Mouse (Mus musculus): ENCODE measurements around the gene Cyp2ab1. TPM values are rescaled to one million over a fixed set of nuclear protein-coding genes. Genes with fewer than 3 reads are reported as not detected.
A peak's percentile ranks its signal among the peaks of the same experiment; 100 is the strongest.

Cyp2ab1 gene
- polyA plus RNA-seq, 1 experiment = not detected

- Histone ChIP-seq H3K4me1 (no peaks in the 10 kb centered on the region), H3K4me3 (replicated peaks) (no peak overlapping the region), H3K36me3 (replicated peaks; ENCODE audit: low read length) (peaks cover 91% of the 10 kb centered on the region), H3K27me3 (replicated peaks) (no peaks in the 10 kb centered on the region), H3K9me3 (no peaks in the 10 kb centered on the region)
- TF ChIP-seq FLI1 (IDR thresholded peaks at IDR 0.05; ENCODE audit: low read length) = no peak
- TF ChIP-seq GATA1 (IDR thresholded peaks at IDR 0.05; ENCODE audit: borderline replicate concordance, low read length) = no peak
Measured at GRCm38 (mm10) chr16:20334918-20335317, 9.7 kb upstream of the Cyp2ab1 start.

DNA sequence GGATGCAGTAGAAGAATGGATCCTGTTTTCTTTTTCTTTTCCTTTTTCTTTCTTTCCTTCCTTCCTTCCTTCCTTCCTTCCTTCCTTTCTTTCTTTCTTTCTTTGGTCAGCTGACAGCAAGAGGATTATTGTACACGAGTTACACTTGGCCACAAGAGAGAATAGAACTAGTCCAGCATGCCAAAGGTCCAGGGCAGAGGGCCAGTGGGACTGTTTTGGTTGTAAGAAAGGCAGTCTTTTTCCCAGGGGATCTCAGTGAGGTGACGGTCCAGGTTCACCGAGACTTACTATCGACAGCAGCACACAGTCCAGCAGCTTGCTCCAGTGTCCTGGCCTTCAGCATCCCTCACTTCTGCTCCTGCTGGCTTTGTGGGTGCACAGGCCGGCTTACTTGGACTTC lies 3.1 kb upstream of the Cyp2ab1 start:
- no peak for TF ChIP-seq FLI1 (IDR thresholded peaks at IDR 0.05; ENCODE audit: low read length)
- no peak for TF ChIP-seq GATA1 (IDR thresholded peaks at IDR 0.05; ENCODE audit: borderline replicate concordance, low read length)
- Histone ChIP-seq H3K4me3 (replicated peaks) (no peak overlapping the region), H3K36me3 (replicated peaks; ENCODE audit: low read length) (peaks cover 42% of the 10 kb centered on the region), H3K9me3 (no peaks in the 10 kb centered on the region), H3K4me1 (peaks cover 9% of the 10 kb centered on the region), H3K27me3 (replicated peaks) (peaks cover 2% of the 10 kb centered on the region)

- TF ChIP-seq GATA1 (IDR thresholded peaks at IDR 0.05; ENCODE audit: borderline replicate concordance, low read length) = no peak
- TF ChIP-seq FLI1 (IDR thresholded peaks at IDR 0.05; ENCODE audit: low read length) = no peak
- Histone ChIP-seq H3K27me3 (replicated peaks) (peaks cover 6% of the 10 kb centered on the region), H3K36me3 (replicated peaks; ENCODE audit: low read length) (peaks cover 3% of the 10 kb centered on the region), H3K4me3 (replicated peaks) (peak overlapping the region; percentile 57), H3K9me3 (no peaks in the 10 kb centered on the region), H3K4me1 (peaks cover 9% of the 10 kb centered on the region)
Measured at GRCm38 (mm10) chr16:20323907-20324306, 1.3 kb downstream of the Cyp2ab1 start.

DNA sequence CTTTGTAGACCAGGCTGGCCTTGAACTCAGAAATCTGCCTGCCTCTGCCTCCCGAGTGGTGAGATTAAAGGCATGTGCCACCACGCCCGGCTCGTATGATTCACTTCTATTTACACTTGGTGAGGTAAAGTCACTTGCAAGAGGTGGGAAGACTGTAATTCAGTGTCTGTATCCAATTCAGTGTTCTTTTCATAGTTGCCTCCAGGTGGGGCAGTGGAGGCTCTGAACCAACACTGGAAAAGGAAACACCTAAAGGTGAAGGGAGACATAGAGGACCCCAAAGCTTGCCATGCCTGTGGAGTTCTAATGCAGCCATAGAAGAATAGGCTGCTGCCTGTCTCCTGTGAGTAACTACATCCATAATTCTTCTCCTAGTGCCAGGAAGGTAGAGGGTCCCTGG lies 2.9 kb downstream of the Cyp2ab1 start:
- Histone ChIP-seq H3K4me1 (peaks cover 9% of the 10 kb centered on the region), H3K4me3 (replicated peaks) (no peak overlapping the region), H3K27me3 (replicated peaks) (peaks cover 6% of the 10 kb centered on the region), H3K36me3 (replicated peaks; ENCODE audit: low read length) (no peaks in the 10 kb centered on the region), H3K9me3 (no peaks in the 10 kb centered on the region)
- no peak for TF ChIP-seq GATA1 (IDR thresholded peaks at IDR 0.05; ENCODE audit: borderline replicate concordance, low read length)

- TF ChIP-seq FLI1 (IDR thresholded peaks at IDR 0.05; ENCODE audit: low read length) = no peak
- Histone ChIP-seq H3K4me3 (replicated peaks) (peak overlapping the region; percentile 3), H3K36me3 (replicated peaks; ENCODE audit: low read length) (no peaks in the 10 kb centered on the region), H3K9me3 (no peaks in the 10 kb centered on the region), H3K27me3 (replicated peaks) (peaks cover 23% of the 10 kb centered on the region), H3K4me1 (no peaks in the 10 kb centered on the region; the same call in 1 of the 2 replicates)
Measured at GRCm38 (mm10) chr16:20316770-20317169, 8.4 kb downstream of the Cyp2ab1 start.

GRCm38 (mm10) chr16:20315266-20315665 lies 9.9 kb downstream of the Cyp2ab1 start:
- Histone ChIP-seq H3K4me1 (peaks cover 5% of the 10 kb centered on the region; the same call in 1 of the 2 replicates), H3K4me3 (replicated peaks) (no peak overlapping the region), H3K36me3 (replicated peaks; ENCODE audit: low read length) (no peaks in the 10 kb centered on the region), H3K9me3 (no peaks in the 10 kb centered on the region), H3K27me3 (replicated peaks) (peaks cover 31% of the 10 kb centered on the region)
- no peak for TF ChIP-seq GATA1 (IDR thresholded peaks at IDR 0.05; ENCODE audit: borderline replicate concordance, low read length)
- no peak for TF ChIP-seq FLI1 (IDR thresholded peaks at IDR 0.05; ENCODE audit: low read length)

- H3K9me3 ChIP-seq = no peaks in the 10 kb centered on the region
- no peak overlapping the region for H3K4me3 ChIP-seq (replicated peaks)
- TF ChIP-seq GATA1 (IDR thresholded peaks at IDR 0.05; ENCODE audit: borderline replicate concordance, low read length) = no peak
- no peak for TF ChIP-seq FLI1 (IDR thresholded peaks at IDR 0.05; ENCODE audit: low read length)
- peaks cover 8% of the 10 kb centered on the region; the same call in 1 of the 2 replicates for H3K4me1 ChIP-seq
- no peaks in the 10 kb centered on the region for H3K36me3 ChIP-seq (replicated peaks; ENCODE audit: low read length)
- peaks cover 40% of the 10 kb centered on the region for H3K27me3 ChIP-seq (replicated peaks)
Measured at GRCm38 (mm10) chr16:20312272-20312671, 12.9 kb downstream of the Cyp2ab1 start.

GRCm38 (mm10) chr16:20301770-20302649 lies 23.2 kb downstream of the Cyp2ab1 start, which contains the start of gene Parl:
Gene Parl (minus strand): TSS chr16:20302387.
- peaks cover 49% of the 10 kb centered on the region for H3K4me1 ChIP-seq
- H3K4me3 ChIP-seq (replicated peaks) = peak within 1 kb of the TSS; percentile 96
- H3K36me3 ChIP-seq (replicated peaks; ENCODE audit: low read length) = peaks cover 20% of the 10 kb centered on the region
- no peak for TF ChIP-seq FLI1 (IDR thresholded peaks at IDR 0.05; ENCODE audit: low read length)
- no peak for TF ChIP-seq GATA1 (IDR thresholded peaks at IDR 0.05; ENCODE audit: borderline replicate concordance, low read length)
- H3K9me3 ChIP-seq = no peaks in the 10 kb centered on the region
- H3K27me3 ChIP-seq (replicated peaks) = no peaks in the 10 kb centered on the region

DNA sequence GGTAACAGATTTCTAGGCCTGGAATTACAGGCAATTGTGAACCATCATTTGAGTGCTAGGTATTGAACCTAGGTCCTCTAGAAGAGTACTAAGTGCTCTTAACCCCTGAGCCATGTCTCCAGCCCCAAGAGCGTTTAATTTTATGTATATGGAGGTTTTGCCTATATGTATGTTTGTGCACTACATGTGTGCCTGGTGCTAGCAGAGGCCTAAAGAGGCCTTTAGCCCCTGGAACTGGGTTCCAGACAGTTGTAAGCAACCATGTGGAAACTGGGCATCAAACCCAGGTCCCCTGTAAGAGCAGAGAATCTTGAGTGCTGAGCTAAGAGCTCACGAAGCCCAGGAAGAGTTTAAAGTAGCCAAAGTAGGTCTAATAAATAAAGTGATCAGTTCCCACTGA lies 25.1 kb downstream of the Cyp2ab1 start:
- H3K4me3 ChIP-seq (replicated peaks) = no peak overlapping the region
- TF ChIP-seq GATA1 (IDR thresholded peaks at IDR 0.05; ENCODE audit: borderline replicate concordance, low read length) = no peak
- TF ChIP-seq FLI1 (IDR thresholded peaks at IDR 0.05; ENCODE audit: low read length) = no peak
- no peaks in the 10 kb centered on the region for H3K27me3 ChIP-seq (replicated peaks)
- peaks cover 51% of the 10 kb centered on the region for H3K4me1 ChIP-seq
- no peaks in the 10 kb centered on the region for H3K9me3 ChIP-seq
- peaks cover 37% of the 10 kb centered on the region for H3K36me3 ChIP-seq (replicated peaks; ENCODE audit: low read length)

- Histone ChIP-seq H3K4me3 (replicated peaks) (no peak overlapping the region), H3K27me3 (replicated peaks) (no peaks in the 10 kb centered on the region), H3K36me3 (replicated peaks; ENCODE audit: low read length) (peaks cover 71% of the 10 kb centered on the region), H3K9me3 (no peaks in the 10 kb centered on the region), H3K4me1 (peaks cover 28% of the 10 kb centered on the region)
- TF ChIP-seq FLI1 (IDR thresholded peaks at IDR 0.05; ENCODE audit: low read length) (no peak), GATA1 (IDR thresholded peaks at IDR 0.05; ENCODE audit: borderline replicate concordance, low read length) (no peak)
Measured at GRCm38 (mm10) chr16:20280238-20280637, 45.0 kb downstream of the Cyp2ab1 start.
